Mouse (Mus musculus) heart, postnatal 0 days (tissue): ENCODE data around the gene Slc16a10.

Experiments
- CTCF ChIP-seq: IDR thresholded peaks from 2 replicates; pipeline ENCODE4 v1.5.1; 2016; ENCODE audit warnings: antibody characterized with exemption, control low read depth, low read depth
- EP300 ChIP-seq: IDR thresholded peaks from 2 replicates; pipeline ENCODE4 v1.6.1; 2016; ENCODE audit warnings: antibody characterized with exemption, low read depth

DNA sequence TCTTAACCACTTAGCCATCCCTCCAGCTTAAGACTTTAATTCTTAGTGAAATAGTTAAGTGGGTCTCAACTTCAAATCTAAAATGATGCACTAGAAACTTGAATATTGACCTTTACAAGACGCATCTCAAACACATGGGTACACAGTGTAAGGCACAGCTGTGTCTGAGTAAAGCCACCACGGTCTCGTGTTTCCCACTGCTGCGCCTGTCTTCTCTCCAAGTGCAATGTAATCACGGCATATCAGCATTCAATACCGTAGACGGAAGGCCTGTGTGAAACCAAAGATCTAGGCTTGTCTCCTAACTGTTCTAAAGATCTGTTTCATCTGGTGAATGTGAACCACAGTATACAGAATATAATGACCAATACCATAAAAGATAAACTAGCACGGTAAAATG, 33.1 kb downstream of the Slc16a10 start:
- no peak for TF ChIP-seq EP300
- no peak for TF ChIP-seq CTCF
